Mouse (Mus musculus): ENCODE data around the gene Maml3.

The Maml3 gene

DNA sequence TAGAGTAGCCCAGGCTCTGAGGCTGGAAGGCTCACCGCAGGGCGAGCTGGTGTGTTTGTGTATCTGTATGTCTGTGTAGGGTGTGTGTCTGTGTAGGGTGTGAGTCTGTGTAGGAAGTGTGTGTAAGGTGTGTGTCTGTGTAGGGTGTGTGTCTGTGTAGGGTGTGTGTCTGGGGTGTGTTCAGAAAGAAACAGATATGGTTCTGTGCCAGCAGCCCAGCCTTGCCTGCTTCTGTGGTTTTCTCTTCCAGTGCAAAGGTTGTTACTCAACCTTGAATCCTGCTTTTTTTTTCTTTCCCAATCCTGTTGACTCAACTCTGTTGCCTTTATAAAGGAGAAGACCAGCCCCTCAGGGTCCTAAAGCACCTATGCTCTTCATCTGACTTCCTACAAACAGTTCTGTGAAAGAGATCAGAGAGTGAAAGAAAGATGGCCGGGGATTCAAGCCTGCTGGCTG, 444.0 kb downstream of the Maml3 start:
- no peak for DNase-seq (ENCODE audit: low spot score)

DNA sequence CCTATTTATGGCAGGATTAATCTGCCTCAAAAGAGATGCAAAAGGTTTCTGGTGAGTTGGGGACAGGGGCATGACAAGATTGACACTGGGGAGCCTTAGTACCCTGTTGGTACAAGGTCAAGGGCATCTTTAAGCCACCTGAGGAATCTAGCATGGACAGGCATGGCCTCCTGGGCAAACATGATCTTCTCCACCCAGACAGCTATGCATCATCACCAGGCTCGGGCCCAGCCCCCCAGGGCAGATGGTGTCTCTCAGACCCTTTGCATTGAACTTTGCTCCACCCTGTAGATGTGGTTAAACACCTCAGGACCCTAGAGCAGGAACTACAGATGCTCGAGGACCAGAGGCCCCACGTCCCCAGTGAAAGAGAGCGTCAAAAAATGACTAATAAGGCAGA, 444.8 kb downstream of the Maml3 start, which contains the start of gene Mgst2:
TSS of gene Mgst2 (plus strand) at position 301 of the 400 bp plus-strand sequence.
- DNase-seq (ENCODE audit: low spot score) = no peak

DNA sequence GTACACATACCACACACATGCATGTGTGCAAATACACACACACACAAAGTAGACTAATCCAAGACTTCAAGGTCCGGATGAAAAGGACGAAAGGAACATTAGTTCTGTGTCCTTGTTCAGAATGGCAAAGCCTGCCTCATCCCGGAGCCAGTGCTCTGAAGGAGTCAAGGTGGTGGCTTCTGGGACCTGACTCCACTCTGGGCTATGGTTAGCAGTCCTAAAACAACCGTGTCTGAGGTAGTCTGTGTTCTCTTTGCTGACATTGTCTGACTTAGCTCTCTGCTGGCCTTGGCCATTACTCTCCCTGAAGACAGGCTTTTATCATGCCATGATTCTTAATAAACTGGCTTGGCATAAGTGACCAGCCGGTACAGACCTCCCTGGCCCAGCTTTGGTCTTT, 445.5 kb downstream of the Maml3 start:
- no peak for DNase-seq (ENCODE audit: low spot score)

DNA sequence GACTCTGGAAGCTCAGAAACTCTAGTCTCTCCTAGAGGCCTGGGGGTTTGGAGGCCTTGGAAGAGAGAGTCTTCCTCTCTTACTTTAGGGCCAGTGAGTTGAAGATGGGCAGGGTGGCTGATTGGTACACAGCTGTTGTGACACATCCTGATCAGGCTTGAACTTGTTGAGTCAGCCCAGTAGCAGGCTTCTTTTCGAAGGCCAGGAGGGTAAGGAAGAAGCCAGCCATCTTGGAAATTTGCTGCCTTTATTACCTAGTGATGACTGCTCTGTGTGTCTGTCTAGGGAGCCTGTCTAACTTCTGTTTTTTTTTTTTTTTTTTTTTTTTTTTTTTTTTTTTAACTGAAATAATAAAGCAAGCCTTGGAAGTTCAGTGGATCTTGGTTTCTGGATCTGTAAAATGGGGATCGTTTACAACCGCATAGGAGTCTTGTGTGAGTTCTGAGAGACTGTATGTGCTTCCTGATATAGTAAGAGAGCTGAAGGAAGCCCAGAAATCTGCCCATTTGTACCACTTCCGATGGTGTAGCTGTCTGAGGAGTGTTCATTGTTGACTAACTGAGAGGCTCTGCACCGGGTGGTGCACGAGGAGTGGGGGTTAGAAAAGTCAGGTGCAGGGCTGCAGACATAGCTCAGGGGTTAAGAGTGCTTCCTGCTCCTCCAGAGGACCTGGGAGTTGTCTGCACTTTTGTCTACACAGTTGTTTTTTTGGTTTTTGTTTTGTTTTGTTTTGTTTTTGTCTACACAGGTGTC, 450.4 kb downstream of the Maml3 start:
- DNase-seq (ENCODE audit: low spot score) = no peak

DNA sequence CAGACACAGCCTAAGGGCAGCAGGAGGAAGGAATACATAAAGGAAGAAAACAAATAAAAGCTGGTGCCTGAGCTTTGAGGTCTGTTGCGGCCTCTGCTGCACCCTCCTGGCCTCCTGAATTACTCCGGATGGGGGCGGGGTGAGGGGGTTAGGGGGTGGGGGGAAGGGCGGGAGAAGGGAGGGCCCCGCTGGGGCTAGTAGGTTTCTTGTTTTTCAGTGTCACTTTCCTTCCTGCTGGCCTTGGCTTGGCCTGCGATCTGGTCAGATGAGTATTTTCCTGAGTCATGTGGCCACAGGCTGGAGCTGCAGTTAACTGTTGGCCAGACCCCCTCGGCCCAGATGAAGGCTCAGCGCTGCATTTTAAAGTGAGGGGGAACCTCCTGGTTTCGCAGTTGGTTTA, 452.2 kb downstream of the Maml3 start:
- DNase-seq (ENCODE audit: low spot score) = peak; percentile 15

DNA sequence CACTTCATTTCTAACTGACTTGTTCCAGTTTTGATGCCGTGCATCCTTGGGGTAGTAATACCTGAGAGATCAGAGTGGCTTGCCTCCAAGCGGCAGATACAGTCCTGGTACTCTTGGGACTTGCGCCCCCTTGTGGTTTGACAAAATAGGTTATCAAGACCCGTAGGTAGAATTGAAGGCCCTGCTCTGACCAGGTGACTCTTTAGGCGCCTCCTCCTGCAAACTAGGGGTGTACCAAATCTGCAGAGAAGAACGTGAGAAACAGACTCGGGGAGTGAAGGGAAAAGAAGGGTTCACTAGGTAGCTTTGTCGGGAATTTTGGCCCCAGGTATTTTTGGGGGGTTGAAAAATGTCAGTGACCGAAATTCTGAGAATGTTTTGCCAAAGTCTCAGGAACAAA, 452.6 kb downstream of the Maml3 start:
- DNase-seq (ENCODE audit: low spot score) = peak; percentile 72

DNA sequence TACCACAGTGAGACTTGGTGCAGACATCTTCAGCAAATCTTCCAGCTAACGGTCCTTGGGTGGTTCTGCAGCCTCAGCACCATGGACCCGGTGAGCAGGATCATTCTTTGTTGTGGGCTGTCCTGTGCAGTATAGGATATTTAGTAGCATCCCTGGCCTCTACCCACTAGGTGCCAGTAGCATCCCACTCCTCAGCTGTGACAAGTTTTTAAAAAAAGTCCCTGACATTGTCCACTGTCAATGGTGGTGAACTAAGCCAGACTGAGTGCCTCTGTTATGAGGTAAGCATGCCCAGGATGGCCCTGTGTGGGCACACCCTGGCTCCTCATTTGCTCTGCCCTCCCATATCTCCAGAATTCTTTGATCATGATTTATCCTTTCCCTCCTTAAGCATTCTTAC, 453.7 kb downstream of the Maml3 start:
- no peak for DNase-seq (ENCODE audit: low spot score)

DNA sequence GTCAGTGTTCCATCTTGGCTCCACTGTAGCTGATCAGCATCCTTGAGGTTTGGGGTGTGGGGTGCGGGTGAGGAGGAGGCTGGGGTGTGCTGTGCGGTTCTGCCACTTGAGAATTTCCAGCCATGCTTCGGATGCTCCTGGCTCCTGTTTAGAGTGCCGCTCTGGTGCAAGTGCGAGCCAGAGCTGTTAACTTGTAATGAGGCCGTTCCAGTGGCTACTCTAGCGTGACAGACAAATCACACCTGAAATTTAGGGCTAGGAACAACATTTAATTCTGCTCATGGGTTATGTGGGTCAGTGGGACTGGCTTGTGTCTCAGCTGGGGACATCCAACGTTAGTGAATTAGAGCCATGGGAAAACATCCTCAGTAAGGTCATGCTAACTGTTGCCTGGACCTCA, 454.9 kb downstream of the Maml3 start:
- no peak for DNase-seq (ENCODE audit: low spot score)

DNA sequence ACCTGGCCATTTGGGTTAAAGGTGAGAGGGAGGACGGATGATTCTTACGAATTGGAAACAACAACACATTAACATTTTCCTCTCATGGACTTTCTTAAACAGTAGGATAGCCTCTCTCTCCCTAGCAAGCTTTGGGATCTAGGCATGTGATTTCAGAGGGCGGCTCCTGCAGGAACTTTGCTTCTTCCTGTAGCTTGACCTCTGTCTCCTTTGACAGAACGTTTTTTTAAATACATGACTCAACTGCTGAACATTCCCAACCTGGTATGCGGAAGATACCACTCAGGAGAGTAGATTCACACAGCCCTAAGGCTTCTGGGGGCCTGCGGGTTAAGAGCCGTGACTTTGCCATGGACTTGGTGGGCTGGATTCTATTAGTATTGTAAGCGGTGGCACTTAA, 455.4 kb downstream of the Maml3 start:
- no peak for DNase-seq (ENCODE audit: low spot score)

DNA sequence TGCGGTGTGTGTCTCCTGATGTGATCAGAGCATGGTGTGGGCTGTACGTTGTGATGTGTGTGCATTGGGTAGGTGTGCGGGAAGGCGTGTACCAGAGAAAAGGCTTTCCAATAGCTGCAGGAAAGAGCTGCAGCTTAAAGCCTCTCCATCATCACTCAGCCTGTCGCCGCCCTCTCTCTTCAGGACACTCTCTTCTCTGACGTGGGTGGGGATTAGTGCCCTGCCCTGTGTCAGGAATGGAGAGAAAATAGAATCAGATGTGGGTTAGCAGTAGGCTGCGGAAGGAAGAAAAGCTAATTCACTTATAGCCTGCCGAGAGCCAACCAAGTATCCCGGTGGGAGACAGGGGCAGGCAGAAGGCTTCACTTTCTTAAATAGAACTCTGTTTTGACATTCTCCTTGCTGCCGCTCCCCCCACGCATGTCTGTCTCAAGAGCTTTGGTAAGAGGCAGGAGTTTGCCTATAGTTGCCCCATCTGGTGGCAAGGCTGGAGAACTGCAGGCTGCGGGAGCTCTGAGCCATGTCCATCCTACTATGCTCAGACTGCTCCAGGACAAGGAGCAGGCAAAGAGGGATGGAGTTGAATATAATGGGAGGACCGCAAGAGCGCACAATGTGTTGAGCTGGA, 456.7 kb downstream of the Maml3 start:
- peak; percentile 42 for DNase-seq (ENCODE audit: low spot score)

DNA sequence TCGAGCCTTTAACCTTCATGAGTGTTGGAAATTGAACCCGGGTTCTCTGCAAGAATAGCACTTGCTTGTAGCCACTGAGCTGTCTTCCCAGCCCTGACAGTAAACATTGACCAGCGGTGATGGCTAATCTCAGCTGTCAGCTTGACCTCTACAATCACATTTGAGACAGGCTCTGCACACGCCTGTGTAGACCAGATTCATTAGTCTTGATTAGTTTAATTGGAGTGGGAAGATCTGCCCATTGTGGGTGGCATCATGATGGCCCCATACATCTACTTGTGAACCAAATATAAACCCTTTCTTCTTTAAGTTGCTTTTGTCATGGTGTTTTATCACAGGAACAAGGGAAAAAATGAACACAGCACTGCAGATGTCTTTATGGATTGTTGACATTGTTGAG, 457.5 kb downstream of the Maml3 start:
- no peak for DNase-seq (ENCODE audit: low spot score)

DNA sequence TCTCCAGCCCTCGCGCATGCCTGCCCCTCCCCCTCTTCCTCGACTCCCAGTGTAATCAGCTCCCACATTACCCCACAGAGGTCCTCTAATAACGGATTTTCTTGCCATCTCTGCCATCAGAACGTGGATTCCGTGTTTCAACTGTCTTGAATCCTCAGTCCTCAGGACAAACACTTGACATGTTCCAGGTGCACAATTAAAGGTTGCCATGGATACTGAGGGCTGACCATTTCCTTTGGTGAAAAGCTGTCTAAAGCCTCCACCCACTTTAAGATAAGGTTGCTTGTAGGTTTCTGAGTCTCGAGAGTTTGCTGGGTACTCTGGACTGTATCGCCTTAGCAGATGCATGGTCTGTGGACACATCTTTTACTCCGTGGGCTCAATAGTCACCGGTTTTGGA, 458.6 kb downstream of the Maml3 start:
- DNase-seq (ENCODE audit: low spot score) = no peak

DNA sequence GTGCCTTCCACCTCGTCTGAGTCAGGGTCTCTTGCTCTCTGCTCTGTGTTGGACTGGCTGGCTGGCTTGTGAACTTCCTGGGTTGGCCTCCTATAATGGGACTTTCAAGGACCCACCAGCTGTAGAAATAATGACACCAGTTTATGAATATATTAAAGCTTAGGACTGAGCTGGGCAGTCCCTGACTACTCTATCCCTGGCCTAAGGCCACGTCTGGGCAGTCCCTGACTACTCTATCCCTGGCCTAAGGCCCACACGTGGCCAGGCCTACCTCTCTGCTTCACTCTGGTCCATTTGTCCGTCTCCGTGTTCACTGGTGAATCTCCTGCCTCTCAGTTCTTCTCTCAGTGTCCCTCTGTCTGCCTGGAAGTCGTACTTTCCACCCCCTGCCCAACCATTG, 459.4 kb downstream of the Maml3 start:
- DNase-seq (ENCODE audit: low spot score) = no peak

DNA sequence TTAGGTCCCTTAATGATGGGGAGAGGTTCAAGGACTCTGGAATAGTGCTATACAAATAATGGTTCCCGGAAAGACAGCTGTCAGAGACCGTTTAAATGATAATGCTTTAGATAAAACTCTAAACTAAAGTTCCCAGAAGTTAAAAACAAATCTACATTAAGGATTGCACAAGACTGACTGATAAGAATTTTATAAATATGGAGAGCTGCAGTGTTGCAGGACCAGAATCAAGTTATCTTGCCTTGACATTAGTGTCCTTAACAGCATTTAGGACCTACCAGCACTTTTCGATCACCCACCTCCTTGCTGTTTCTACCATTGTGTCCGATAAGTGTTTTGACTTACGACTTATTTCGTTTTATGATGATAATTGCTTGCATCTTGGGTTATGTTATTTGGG, 466.6 kb downstream of the Maml3 start:
- DNase-seq (ENCODE audit: low spot score) = no peak

DNA sequence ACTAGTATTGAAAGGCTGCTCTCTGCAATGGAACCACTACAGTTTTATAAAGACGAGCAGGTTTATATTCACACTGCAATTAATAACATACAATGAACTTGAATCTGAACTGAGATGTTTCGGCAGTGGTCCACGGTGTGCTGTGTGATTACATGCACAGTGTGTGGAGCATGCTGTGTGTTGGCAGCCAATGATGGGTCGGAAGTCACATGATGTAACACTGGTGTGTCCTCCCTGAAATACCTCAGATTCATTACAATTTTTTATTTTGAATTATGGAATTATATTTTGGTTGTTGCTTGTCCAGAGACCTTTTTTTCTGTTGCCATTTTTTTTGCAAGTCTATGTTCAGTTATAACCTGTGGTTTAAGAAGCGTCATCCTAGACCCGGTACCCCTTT, 467.6 kb downstream of the Maml3 start:
- DNase-seq (ENCODE audit: low spot score) = no peak

DNA sequence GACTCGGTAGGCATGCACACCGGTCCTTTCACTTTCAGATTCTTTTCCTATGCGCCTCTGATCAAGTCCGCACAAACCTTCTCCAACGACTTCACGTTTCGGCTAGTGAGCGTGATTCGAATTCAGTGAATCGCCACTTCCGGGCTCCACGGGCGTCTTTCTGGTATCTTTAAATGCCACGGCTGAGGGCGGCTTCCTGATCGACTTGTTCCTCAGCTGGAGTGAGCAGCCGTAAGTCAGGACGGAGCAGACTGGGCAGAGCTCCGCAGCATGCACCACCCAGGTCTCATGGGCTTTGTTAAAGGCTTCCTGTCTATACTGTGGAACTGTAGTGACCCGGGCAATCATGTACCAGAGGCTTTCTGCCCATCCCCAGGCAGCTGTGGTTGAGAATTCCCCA, 468.2 kb downstream of the Maml3 start:
- no peak for DNase-seq (ENCODE audit: low spot score)

DNA sequence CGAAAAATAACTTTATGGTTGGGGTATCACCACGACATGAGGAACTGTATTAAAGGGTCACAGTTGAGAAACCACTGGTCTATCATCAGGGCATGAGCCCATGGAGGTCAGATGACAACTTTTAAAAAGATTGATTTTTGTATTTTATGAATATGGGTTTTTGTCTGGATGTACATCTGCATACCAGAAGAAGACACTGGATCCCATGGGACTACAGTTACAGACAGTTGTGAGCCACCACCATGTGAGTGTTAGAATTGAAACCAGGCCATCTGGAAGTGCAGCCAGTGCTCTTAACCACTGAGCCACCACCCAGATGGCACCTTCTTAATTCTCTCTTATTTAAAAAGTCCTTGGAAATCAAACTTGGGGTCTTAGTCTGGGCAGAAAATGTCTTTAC, 468.9 kb downstream of the Maml3 start:
- no peak for DNase-seq (ENCODE audit: low spot score)
